Mouse (Mus musculus) adrenal gland (tissue): ENCODE results near the gene Cenpo.
"Not testable (repeated sequence)": the region's sequence is repeated elsewhere in the genome, so short reads cannot be mapped to it uniquely, and the experiment has no call there.

ENCODE experiments used
- intact Hi-C: fragments of 180-260 bp; cut with DNase I; formaldehyde crosslinking; loops from one replicate; pipeline ENCODE4 v1.15.1; 2025
- long read RNA-seq, 2 experiments: library from polyadenylated mRNA; unstranded; transcript quantifications; one replicate each; pipeline ENCODE4 v2.0.0; 2020; ENCODE audit warnings: borderline replicate concordance in 1 of 2; ENCODE audit not compliant: insufficient replicate concordance in 1 of 2

The Cenpo gene
- long read RNA-seq, experiment 1, full-length matches to known transcripts, result 3 of 6 reads
- long read RNA-seq, experiment 1, partial matches to known transcripts, result 2 of 6 reads
- long read RNA-seq, experiment 1, other reads (novel, unspliced or antisense), result 1 of 6 reads
- long read RNA-seq, experiment 2, full-length matches to known transcripts, result 3 of 4 reads
- long read RNA-seq, experiment 2, partial matches to known transcripts, result 0 of 4 reads
- long read RNA-seq, experiment 2, other reads (novel, unspliced or antisense), result 1 of 4 reads

DNA sequence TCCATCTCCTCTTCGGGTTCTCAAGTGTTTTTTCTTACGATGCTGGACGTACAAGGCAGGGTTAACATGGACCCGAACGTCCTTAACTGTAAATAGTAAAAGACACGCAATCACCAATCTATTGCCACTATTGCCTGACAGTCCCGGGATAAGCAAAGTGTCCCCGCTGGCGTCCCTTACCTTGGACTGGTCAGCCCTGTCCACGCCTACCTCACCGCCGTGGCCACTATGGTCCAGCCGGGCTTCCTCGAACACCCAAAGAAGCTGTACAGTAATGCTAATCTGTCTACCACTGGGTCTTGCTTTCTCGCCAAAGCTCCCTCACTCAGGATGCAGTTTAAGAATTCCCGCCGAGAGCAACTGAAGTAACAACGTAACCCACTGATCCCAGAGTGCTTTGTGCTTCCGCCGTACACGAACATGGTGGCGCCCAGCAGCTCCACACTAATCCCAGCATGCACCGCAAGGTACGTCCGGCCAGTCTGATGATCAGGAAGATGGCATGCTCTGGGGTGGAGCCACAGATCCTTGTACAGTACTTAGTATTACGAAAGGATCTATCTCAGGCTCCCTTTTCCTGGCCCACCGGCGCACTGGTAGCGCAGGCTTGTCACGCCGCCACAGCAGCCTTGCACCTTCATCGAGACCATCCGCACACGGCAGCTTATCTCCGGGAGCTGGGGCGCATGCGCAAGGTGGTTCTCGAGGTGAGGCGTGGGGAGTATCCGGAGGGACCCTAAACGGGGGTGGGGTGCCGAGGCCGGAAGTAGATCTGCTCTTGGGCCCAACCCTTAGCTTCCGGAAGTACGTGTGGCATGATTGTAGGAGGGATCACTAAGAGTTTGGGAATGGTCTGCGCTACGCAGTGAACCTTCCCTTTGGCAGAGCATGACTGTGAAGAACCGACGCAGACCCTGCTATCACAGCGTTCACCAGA lies at the start of gene Cenpo, which contains the start of gene Ptrhd1:
Cenpo (minus strand) TSS at position 723 of the 937 bp plus-strand sequence.
Ptrhd1 (plus strand) TSS at position 456 of the 937 bp plus-strand sequence.
- intact Hi-C loops, result no loop called here

- intact Hi-C loops, result no loop called here
Measured at GRCm38 (mm10) chr12:4279878-4280277, 45.8 kb upstream of the Cenpo start.

- intact Hi-C loops, result no loop called here
Measured at GRCm38 (mm10) chr12:4278978-4279755, 45.1 kb upstream of the Cenpo start.

- intact Hi-C loops, result no loop called here
Measured at GRCm38 (mm10) chr12:4271078-4271477, 37.0 kb upstream of the Cenpo start.

- intact Hi-C loops, result loop anchor here (10.0 kb wide), 1 partner anchor 277 kb away; no protein-coding TSS in a partner anchor
Measured at GRCm38 (mm10) chr12:4267765-4268164, 33.7 kb upstream of the Cenpo start.

DNA sequence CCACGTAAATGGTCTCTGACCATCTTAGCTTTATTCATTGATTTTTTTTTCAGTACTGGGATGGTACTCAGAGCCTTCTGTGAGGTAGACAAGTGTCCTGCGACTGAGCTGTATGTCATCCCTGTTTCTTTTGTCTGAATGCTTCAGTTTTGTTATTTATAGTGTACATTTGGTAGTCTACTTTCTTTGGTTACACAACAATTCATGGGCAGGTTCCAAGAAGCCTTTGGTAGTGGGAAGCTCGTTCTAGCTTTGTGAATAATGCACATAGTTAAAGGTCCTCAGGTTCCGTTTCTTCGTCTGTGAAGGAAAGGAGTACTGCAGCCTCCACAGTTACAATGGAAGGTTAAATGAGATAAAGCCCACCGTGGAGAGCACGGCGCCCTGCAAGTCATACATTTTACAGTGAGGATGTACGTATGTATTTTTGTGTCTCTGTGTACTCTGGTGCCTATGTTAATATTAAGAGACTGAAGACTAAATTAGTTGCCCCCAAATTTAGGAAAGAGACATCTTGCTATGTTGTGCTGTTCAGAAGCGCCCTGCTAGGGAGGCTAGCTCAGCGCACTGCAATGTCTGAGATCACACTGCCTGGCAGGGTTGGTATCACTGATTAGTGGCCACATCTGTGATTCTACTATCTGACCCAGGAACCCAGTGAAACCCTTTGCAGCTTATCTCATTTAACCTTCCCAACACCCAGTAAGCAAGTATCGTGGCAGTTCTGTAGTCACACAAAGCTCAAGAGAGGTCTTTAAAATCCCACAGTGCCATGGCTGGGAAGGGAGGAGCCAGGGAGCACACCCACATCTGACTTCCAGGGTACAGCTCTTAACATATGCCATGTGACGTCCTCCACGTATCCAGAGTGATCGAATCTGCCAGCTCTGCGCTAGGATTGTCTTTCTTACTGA lies 18.9 kb upstream of the Cenpo start:
- intact Hi-C loops, result no loop called here

DNA sequence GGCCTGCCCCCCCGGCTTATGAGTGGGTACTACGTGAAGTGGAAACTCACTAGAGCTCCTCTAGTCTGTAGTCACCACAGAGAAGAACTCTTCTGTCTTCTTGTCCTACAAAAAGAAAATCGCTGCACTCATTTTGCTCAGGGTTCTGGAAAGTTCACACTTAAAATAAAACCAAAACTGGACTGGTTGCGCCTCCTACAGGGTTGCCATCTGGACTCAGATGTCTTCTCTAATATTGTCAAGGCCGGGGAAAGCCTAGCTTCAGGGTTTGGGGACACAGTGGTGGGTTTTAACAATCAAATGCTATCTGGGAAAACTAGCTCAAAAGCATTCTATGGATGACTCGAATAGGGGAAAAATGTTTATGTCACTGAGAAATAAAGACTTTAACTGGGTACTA lies 15.7 kb upstream of the Cenpo start:
- intact Hi-C loops, result no loop called here

GRCm38 (mm10) chr12:4245742-4246141 lies 11.6 kb upstream of the Cenpo start:
- intact Hi-C loops, result no loop called here

- intact Hi-C loops, result no loop called here
Measured at GRCm38 (mm10) chr12:4243805-4244204, 9.7 kb upstream of the Cenpo start.

- intact Hi-C loops, result not testable (repeated sequence)
Measured at GRCm38 (mm10) chr12:4240281-4240680, 6.2 kb upstream of the Cenpo start.

- intact Hi-C loops, result no loop called here
Measured at GRCm38 (mm10) chr12:4237481-4237880, 3.4 kb upstream of the Cenpo start.

- intact Hi-C loops, result no loop called here
Measured at GRCm38 (mm10) chr12:4232777-4233176, 1.3 kb downstream of the Cenpo start.

DNA sequence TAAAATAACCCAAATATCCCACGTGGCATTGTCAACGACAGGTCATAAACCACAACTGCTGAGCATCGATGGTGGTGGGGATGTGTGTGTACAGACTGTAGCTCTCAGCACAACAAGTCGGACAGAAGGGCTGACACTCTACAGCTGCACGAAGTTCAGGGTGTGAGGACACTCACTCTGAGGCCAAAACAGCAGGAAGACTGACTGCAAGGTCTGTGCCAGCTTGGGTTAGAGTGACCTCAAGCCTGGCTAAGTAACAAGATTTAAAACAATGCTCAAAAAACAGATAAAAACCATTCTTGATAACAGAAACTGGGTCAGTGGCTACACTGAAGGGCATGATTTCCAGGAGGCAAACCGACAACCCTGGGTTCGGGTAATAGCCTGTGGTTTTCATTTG lies 3.9 kb downstream of the Cenpo start:
- intact Hi-C loops, result no loop called here

GRCm38 (mm10) chr12:4212908-4213307 lies 21.2 kb downstream of the Cenpo start:
- intact Hi-C loops, result no loop called here

- intact Hi-C loops, result no loop called here
Measured at GRCm38 (mm10) chr12:4211174-4211573, 22.9 kb downstream of the Cenpo start.

DNA sequence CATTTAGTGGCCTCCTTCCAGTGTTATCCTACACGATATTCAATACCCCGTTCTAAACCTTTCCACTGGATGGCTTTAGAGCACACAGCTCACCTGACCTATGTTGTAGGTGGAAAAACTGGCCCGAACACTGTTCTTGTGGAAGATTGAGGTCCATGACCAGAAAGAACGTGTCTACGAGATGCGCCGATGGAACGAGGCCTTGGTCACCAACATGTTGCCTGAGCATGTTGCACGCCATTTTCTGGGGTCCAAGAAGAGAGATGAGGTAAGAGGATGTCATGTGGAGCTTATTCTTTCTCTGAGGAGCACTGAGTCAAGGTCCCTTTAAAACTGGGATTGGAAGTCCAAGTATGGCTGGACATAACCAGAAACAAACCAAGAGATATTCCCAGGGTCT lies 24.9 kb downstream of the Cenpo start:
- intact Hi-C loops, result loop anchor here (2.0 kb wide), 1 partner anchor 100 kb away; no protein-coding TSS in a partner anchor

DNA sequence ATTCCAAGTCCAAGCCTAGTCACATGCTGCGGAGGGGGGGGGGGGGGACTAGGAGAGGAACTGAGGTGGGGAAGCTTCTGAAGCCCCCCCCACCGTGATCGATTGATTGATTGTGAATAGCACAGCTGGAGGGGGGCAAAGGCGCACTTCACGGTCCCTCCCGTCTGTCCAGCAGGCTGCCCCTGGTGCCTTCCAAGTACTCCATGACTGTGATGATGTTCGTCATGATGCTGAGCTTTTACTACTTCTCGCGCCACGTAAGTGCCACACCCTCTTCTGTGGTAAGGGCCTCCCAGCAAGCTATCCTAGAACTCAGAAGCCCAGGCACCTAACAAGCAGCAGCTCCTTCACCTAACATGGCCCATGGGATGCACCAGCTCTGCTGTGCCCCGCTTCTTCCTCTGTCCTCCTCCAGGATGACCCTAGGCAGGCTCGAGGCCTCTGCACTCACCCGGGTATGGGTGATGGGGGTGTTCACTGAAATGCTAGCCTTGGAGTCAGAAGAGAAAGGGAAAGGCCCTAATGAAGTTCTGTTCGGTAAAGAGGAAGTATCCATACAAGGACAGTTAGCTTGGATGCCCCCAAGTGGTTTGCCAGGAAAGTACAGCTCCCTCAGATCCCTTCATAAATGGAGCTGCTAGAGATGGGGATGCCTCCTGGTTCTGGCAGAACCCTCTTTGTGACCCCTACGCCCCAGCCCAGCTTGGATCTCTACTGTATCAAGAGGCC lies 25.5 kb downstream of the Cenpo start:
- intact Hi-C loops, result loop anchor here (2.0 kb wide), 1 partner anchor 100 kb away; no protein-coding TSS in a partner anchor

DNA sequence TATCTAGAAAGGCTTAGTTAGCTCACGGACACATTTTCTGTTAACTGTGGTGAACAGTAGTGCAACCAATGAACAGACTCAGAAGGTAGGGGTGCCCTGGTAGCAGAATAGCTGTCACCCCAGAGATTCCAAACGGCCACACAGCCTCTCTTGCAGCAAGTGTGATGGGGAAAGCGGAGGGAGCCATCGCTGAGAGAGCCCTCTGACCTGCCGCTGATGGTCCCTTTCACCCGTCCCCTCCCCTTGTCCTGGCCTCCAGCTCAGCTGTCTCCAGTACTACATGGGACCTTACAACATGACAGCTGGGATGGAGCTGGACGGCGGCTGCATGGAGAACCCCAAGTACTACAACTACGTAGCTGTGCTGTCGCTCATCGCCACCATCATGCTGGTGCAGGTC lies 28.0 kb downstream of the Cenpo start:
- intact Hi-C loops, result no loop called here

DNA sequence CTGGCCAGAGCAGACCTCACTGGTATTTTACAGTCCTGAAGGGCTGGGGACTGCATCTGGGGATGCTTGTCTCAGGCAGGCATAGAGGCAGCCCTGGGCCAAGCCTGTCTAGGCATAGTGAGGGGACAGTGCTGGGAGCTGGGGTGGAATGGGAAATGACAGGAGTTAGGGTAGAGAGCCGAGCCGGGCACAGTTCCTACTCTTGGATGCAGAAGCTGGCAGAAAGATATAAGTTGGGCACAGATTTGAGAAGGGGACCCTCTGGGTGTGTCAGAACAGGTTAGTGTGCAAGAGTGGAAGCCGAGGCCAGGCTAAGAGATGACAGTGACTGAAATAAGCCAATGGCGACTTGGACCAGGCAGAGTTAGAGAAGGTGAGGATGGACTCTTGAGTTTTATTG lies 31.9 kb downstream of the Cenpo start:
- intact Hi-C loops, result no loop called here
